Mouse (Mus musculus) forebrain, embryonic 12.5 days (tissue): ENCODE measurements around the gene C1s1. TPM values are rescaled to one million over a fixed set of nuclear protein-coding genes. Genes with fewer than 3 reads are reported as not detected.
A peak's percentile ranks its signal among the peaks of the same experiment; 100 is the strongest.

ENCODE experiments used
- ATAC-seq: fragments of 200-750 bp; cut with Nextera tagmentation; 2 replicates; pipeline ENCODE4 v1.8.0; 2017; ENCODE audit warnings: moderate TSS enrichment; ENCODE audit not compliant: low FRiP score
- H3K27ac ChIP-seq: fragments of 300-500 bp; sonication (generic); 2 replicates; pipeline ENCODE4 v1.5.1; 2016; ENCODE audit warnings: mild to moderate bottlenecking
- H3K27me3 ChIP-seq: fragments of 300-500 bp; sonication (generic); 2 replicates; pipeline ENCODE4 v1.6.1; 2016; ENCODE audit warnings: mild to moderate bottlenecking
- H3K36me3 ChIP-seq: fragments of 300-500 bp; sonication (generic); replicated peaks from 2 replicates; pipeline ENCODE4 v1.6.1; 2016; ENCODE audit warnings: mild to moderate bottlenecking
- H3K4me1 ChIP-seq: fragments of 300-500 bp; sonication (generic); 2 replicates; pipeline ENCODE4 v1.6.1; 2016
- H3K4me2 ChIP-seq: fragments of 300-500 bp; sonication (generic); 2 replicates; pipeline ENCODE4 v1.6.1; 2016; ENCODE audit warnings: mild to moderate bottlenecking, moderate library complexity
- H3K4me3 ChIP-seq: fragments of 300-500 bp; sonication (generic); replicated peaks from 2 replicates; pipeline ENCODE4 v1.5.1; 2016; ENCODE audit warnings: mild to moderate bottlenecking
- H3K9ac ChIP-seq: fragments of 300-500 bp; sonication (generic); 2 replicates; pipeline ENCODE4 v1.6.1; 2016; ENCODE audit warnings: mild to moderate bottlenecking
- H3K9me3 ChIP-seq: fragments of 300-500 bp; sonication (generic); 2 replicates; pipeline ENCODE4 v1.6.1; 2016
- WGBS: fragments of 180-500 bp; shearing (Covaris S2); methylation state at CpG from one replicate; pipeline ENCODE4 v1.1.7; 2016; 5-methylcytosine and 5-hydroxymethylcytosine counted together
- polyA plus RNA-seq: library from polyadenylated mRNA; unstranded; fragments of >200 nt; fragmentation: Nextera tagmentation; extraction: Ambion mirVana; gene quantifications from 2 replicates; pipeline ENCODE4 v1.2.1, GENCODE M21; 2016

The C1s1 gene
- polyA plus RNA-seq, 1 experiment from 2014 or later, result 0.28 TPM

- Histone ChIP-seq H3K9me3 (no peaks in the 10 kb centered on the region), H3K4me1 (no peaks in the 10 kb centered on the region), H3K27ac (no peak overlapping the region), H3K36me3 (no peaks in the 10 kb centered on the region), H3K4me2 (no peak overlapping the region), H3K9ac (no peak overlapping the region), H3K27me3 (no peaks in the 10 kb centered on the region), H3K4me3 (no peak overlapping the region)
- no peak for ATAC-seq
- WGBS, result 82% methylated on average over 10 of the region's 10 CpGs
These were observed 33.9 kb downstream of the C1s1 start for GRCm38 (mm10) chr6:124508292-124508691.

GRCm38 (mm10) chr6:124506991-124507390 is 35.2 kb downstream of the C1s1 start:
- Histone ChIP-seq H3K27ac (no peak overlapping the region), H3K4me2 (no peak overlapping the region), H3K4me3 (no peak overlapping the region), H3K9me3 (no peaks in the 10 kb centered on the region), H3K9ac (no peak overlapping the region), H3K36me3 (no peaks in the 10 kb centered on the region), H3K4me1 (no peaks in the 10 kb centered on the region), H3K27me3 (no peaks in the 10 kb centered on the region)
- no peak for ATAC-seq
- WGBS, result 88% methylated on average over 6 of the region's 6 CpGs

- no peaks in the 10 kb centered on the region for H3K4me1 ChIP-seq
- 84% methylated on average over 4 of the region's 4 CpGs for WGBS
- no peaks in the 10 kb centered on the region for H3K27me3 ChIP-seq
- H3K27ac ChIP-seq, result no peak overlapping the region
- H3K4me3 ChIP-seq, result no peak overlapping the region
- ATAC-seq, result no peak
- no peak overlapping the region for H3K9ac ChIP-seq
- H3K9me3 ChIP-seq, result no peaks in the 10 kb centered on the region
- H3K4me2 ChIP-seq, result no peak overlapping the region
- no peaks in the 10 kb centered on the region for H3K36me3 ChIP-seq
These were observed 37.1 kb downstream of the C1s1 start for GRCm38 (mm10) chr6:124505028-124505427.

GRCm38 (mm10) chr6:124502021-124502420 is 40.1 kb downstream of the C1s1 start:
- ATAC-seq, result no peak
- H3K4me2 ChIP-seq, result no peak overlapping the region
- no peak overlapping the region for H3K27ac ChIP-seq
- H3K9ac ChIP-seq, result no peak overlapping the region
- no peaks in the 10 kb centered on the region for H3K36me3 ChIP-seq
- no peak overlapping the region for H3K4me3 ChIP-seq
- no peaks in the 10 kb centered on the region for H3K27me3 ChIP-seq
- no peaks in the 10 kb centered on the region for H3K4me1 ChIP-seq
- WGBS, result 94% methylated on average over 5 of the region's 5 CpGs
- no peaks in the 10 kb centered on the region for H3K9me3 ChIP-seq

DNA sequence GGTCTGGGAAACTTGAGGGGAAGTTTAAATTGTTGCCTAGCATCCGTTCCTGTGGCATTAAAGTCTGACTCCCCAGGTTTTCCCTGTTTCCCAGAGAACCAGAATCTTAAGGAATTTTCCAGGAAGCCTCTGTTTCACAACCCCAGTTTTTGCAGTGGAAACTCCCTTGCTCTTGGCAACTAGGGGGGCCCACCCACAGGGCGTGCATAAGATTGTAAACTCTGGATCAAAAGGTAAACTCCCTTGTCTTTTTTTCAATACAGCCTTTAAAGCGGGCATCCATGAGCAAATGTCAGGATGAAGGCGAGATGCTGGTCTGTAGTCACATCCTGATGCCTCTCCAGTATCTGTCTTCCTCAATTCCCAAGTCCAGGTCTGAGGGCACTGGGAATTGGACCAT is 40.7 kb downstream of the C1s1 start:
- no peak overlapping the region for H3K9ac ChIP-seq
- no peaks in the 10 kb centered on the region for H3K4me1 ChIP-seq
- H3K36me3 ChIP-seq, result no peaks in the 10 kb centered on the region
- no peaks in the 10 kb centered on the region for H3K9me3 ChIP-seq
- H3K4me2 ChIP-seq, result no peak overlapping the region
- H3K4me3 ChIP-seq, result no peak overlapping the region
- WGBS, result 80% methylated on average over 4 of the region's 4 CpGs
- H3K27ac ChIP-seq, result no peak overlapping the region
- no peak for ATAC-seq
- no peaks in the 10 kb centered on the region for H3K27me3 ChIP-seq

GRCm38 (mm10) chr6:124499914-124500566 is 42.1 kb downstream of the C1s1 start:
- Histone ChIP-seq H3K9me3 (no peaks in the 10 kb centered on the region), H3K27me3 (no peaks in the 10 kb centered on the region), H3K36me3 (no peaks in the 10 kb centered on the region), H3K4me2 (no peak overlapping the region), H3K4me1 (no peaks in the 10 kb centered on the region), H3K9ac (no peak overlapping the region), H3K27ac (no peak overlapping the region), H3K4me3 (no peak overlapping the region)
- WGBS, result 48% methylated on average over 10 of the region's 10 CpGs
- ATAC-seq, result no peak

- no peaks in the 10 kb centered on the region for H3K9me3 ChIP-seq
- H3K27me3 ChIP-seq, result no peaks in the 10 kb centered on the region
- ATAC-seq, result no peak
- H3K27ac ChIP-seq, result no peak overlapping the region
- H3K4me3 ChIP-seq, result no peak overlapping the region
- no peak overlapping the region for H3K9ac ChIP-seq
- WGBS, result 91% methylated on average over 5 of the region's 5 CpGs
- H3K36me3 ChIP-seq, result no peaks in the 10 kb centered on the region
- no peaks in the 10 kb centered on the region for H3K4me1 ChIP-seq
- H3K4me2 ChIP-seq, result no peak overlapping the region
These were observed 46.1 kb downstream of the C1s1 start for GRCm38 (mm10) chr6:124496054-124496453.

- Histone ChIP-seq H3K36me3 (no peaks in the 10 kb centered on the region), H3K4me2 (no peak overlapping the region), H3K27ac (no peak overlapping the region), H3K27me3 (no peaks in the 10 kb centered on the region), H3K9ac (no peak overlapping the region), H3K4me1 (no peaks in the 10 kb centered on the region), H3K4me3 (no peak overlapping the region), H3K9me3 (no peaks in the 10 kb centered on the region)
- no peak for ATAC-seq
- 90% methylated on average over 5 of the region's 5 CpGs for WGBS
These were observed 48.3 kb downstream of the C1s1 start for GRCm38 (mm10) chr6:124493886-124494285.

- Histone ChIP-seq H3K27me3 (no peaks in the 10 kb centered on the region), H3K4me1 (no peaks in the 10 kb centered on the region), H3K9me3 (no peaks in the 10 kb centered on the region), H3K4me3 (no peak within 1 kb of the TSS), H3K9ac (no peak within 1 kb of the TSS), H3K27ac (no peak within 1 kb of the TSS), H3K36me3 (no peaks in the 10 kb centered on the region), H3K4me2 (no peak within 1 kb of the TSS)
- peak; percentile 71 for ATAC-seq
- 39% methylated on average over 2 of the region's 4 CpGs for WGBS
These were observed 49.2 kb downstream of the C1s1 start, which contains the start of gene C1rl for GRCm38 (mm10) chr6:124492842-124493561. Gene C1rl (plus strand): TSS chr6:124493113.

- Histone ChIP-seq H3K27me3 (no peaks in the 10 kb centered on the region), H3K27ac (no peak overlapping the region), H3K4me2 (no peak overlapping the region), H3K4me1 (no peaks in the 10 kb centered on the region), H3K4me3 (no peak overlapping the region), H3K36me3 (no peaks in the 10 kb centered on the region), H3K9me3 (no peaks in the 10 kb centered on the region), H3K9ac (no peak overlapping the region)
- WGBS, result 81% methylated on average over 6 of the region's 6 CpGs
- no peak for ATAC-seq
These were observed 50.7 kb downstream of the C1s1 start for GRCm38 (mm10) chr6:124491427-124491826.

DNA sequence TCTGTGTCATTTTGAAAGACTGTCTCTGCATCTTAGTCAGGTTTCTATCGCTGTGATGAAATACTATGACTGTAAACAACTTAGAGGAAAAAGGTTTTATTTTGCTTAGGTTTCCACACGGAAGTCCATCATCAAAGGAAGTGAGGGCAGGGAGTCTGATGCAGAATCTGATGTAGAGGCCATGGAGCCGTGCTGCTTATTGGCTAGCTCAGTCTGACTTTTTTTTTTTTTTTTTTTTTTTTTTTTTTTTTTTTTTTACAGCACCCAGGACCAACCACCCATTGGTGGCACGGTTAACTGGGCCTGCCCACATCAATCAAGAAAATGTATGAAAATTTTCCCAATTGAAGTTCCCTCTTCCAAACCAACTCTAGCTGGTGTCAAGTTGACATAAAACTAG is 53.2 kb downstream of the C1s1 start:
- H3K27ac ChIP-seq, result no peak overlapping the region
- no peak overlapping the region for H3K9ac ChIP-seq
- H3K27me3 ChIP-seq, result no peaks in the 10 kb centered on the region
- H3K4me3 ChIP-seq, result no peak overlapping the region
- no peak overlapping the region for H3K4me2 ChIP-seq
- no peak for ATAC-seq
- 81% methylated on average over 4 of the region's 4 CpGs for WGBS
- H3K36me3 ChIP-seq, result no peaks in the 10 kb centered on the region
- H3K4me1 ChIP-seq, result no peaks in the 10 kb centered on the region
- H3K9me3 ChIP-seq, result no peaks in the 10 kb centered on the region

- 70% methylated on average over 2 of the region's 2 CpGs for WGBS
- no peak for ATAC-seq
- H3K4me2 ChIP-seq, result no peak overlapping the region
These were observed 54.6 kb downstream of the C1s1 start for GRCm38 (mm10) chr6:124487509-124487908.

More at GRCm38 (mm10) chr6:124487509-124487908, 54.6 kb downstream of the C1s1 start:
- no peak overlapping the region for H3K9ac ChIP-seq
- H3K9me3 ChIP-seq, result no peaks in the 10 kb centered on the region
- H3K4me1 ChIP-seq, result no peaks in the 10 kb centered on the region
- H3K36me3 ChIP-seq, result no peaks in the 10 kb centered on the region
- H3K27ac ChIP-seq, result no peak overlapping the region
- H3K27me3 ChIP-seq, result no peaks in the 10 kb centered on the region
- H3K4me3 ChIP-seq, result no peak overlapping the region
